8 mouse cellular contexts compared by ENCODE assay signal in genomic region chr7:131670586-131670985, GRCm38 (mm10).
"Had no signal": no experiment of that assay in that cellular context is flagged by ENCODE, and none has a peak within 500 bp of the region (broad histone marks: within the 10 kb centered on the region; RNA-seq: fewer than 3 reads in every experiment).

No protein-coding gene starts in this region.

- DNase-seq: lung, adult 18-20 months; lung, embryonic 14.5 days; lung, postnatal 10 days; lung, postnatal 4 days; right cerebral cortex, postnatal 14 days; thymus, adult 18-20 months; thymus, postnatal 14 days; thymus, postnatal 36 days had no signal
